Mouse (Mus musculus) cortical plate, adult 2 months (tissue): Measurements from ENCODE around the gene Esyt1.

Experiments
- CTCF ChIP-seq: fragments of 200-500 bp; IDR thresholded peaks from 2 replicates; pipeline ENCODE4 v1.5.1; 2011; ENCODE audit warnings: mild to moderate bottlenecking, control low read depth, low read length; ENCODE audit not compliant: insufficient read depth; ENCODE audit errors: extremely low read depth
- POLR2A ChIP-seq: fragments of 200-500 bp; IDR thresholded peaks from 2 replicates; pipeline ENCODE4 v1.6.1; 2011; ENCODE audit warnings: mild to moderate bottlenecking, low read length, control low read depth; ENCODE audit not compliant: insufficient read depth; ENCODE audit errors: extremely low read depth

DNA sequence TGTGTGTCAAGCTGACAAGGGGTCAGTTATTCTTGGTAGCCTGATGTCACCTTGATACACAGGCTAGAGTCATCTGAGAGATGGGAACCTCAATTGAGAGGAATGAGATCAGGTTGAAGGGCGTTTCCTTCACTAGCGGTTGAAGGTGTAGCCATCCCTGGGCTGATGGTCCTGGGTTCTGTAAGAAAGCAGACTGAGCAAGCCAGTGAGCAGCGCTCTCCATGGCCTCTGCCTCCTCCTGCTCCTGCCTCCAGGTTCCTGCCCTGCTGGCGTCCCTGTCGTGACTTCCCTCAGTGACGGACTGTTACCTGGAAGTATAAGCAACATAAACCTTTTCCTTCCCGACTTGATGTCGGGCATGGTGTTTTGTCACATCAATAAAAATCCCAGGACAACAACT is 22.1 kb downstream of the Esyt1 start:
- no peak for TF ChIP-seq CTCF
- TF ChIP-seq POLR2A: no peak
